Comparison of ENCODE assay signal across 8 mouse cellular contexts in the genomic region with DNA sequence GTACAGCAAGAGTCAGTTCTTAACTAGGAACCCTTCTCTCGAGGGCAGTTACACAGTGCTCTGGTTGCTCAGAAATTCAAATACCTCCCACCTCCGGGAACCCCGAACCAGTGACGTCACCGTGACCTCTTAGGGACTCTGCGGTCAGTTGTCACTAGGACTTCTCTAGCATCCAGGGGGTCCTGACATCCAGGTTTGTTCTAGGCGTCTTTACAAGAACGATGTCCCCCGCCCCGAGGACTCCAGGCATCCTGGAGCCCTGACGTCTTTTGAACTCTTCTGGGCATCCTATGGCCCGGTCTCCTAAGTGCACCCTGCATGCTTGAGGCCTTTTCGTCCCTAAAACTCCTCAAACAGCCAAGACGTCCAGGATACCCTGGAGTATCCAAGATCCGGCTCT. TPM values are rescaled to one million over a fixed set of nuclear protein-coding genes. Genes with fewer than 3 reads are reported as not detected.
DNase-seq lines count a peak whose midpoint lies in the region; ATAC-seq lines count a peak whose summit lies in the region.

No protein-coding gene starts in this region.

- peak overlapping the region; percentile 88 for H3K9ac ChIP-seq in forebrain, embryonic 12.5 days
- peak overlapping the region; percentile 83 for H3K9ac ChIP-seq in kidney, embryonic 15.5 days

- H3K27ac ChIP-seq in forebrain, embryonic 12.5 days = peak overlapping the region; percentile 86
- peak overlapping the region; percentile 81 for H3K27ac ChIP-seq in kidney, embryonic 15.5 days

- H3K4me2 ChIP-seq in forebrain, embryonic 12.5 days = peak overlapping the region; percentile 72
- peak overlapping the region; percentile 77 for H3K4me2 ChIP-seq in kidney, embryonic 15.5 days

- under 1% methylated on average over 15 of the region's 15 CpGs for WGBS in forebrain, embryonic 12.5 days
- WGBS in kidney, embryonic 15.5 days = under 1% methylated on average over 15 of the region's 15 CpGs

- peaks cover 15% of the 10 kb centered on the region for H3K4me1 ChIP-seq in forebrain, embryonic 12.5 days
- H3K4me1 ChIP-seq in kidney, embryonic 15.5 days = peaks cover 16% of the 10 kb centered on the region

- no peak for ATAC-seq in forebrain, embryonic 12.5 days (ENCODE audit: low FRiP score)
- no peak; the same call in 1 of the 2 replicates for ATAC-seq in kidney, embryonic 15.5 days (replicated peaks; ENCODE audit: low FRiP score)

- peak; percentile 23 to 35 for DNase-seq in right cerebral cortex, postnatal 10 days (ENCODE audit: low spot score in 2 of 2)
- no peak for DNase-seq in right cerebral cortex, postnatal 4 days
- DNase-seq in c-Kit-positive CD71-negative TER-119-negative erythroid progenitor cells, embryonic 14.5 days (ENCODE audit: low read depth) = peak; percentile 53
- peak; percentile 9 for DNase-seq in lung, postnatal 14 days
- DNase-seq in spleen, postnatal 36 days (ENCODE audit: low spot score in 2 of 2) = peak; percentile 29 to 47
- no peak for DNase-seq in gastrocnemius, adult 8-10 months (ENCODE audit: low spot score in 2 of 2)

- H3K27me3 ChIP-seq in forebrain, embryonic 12.5 days = no peaks in the 10 kb centered on the region
- no peaks in the 10 kb centered on the region for H3K27me3 ChIP-seq in kidney, embryonic 15.5 days

- peaks cover 32% of the 10 kb centered on the region for H3K36me3 ChIP-seq in forebrain, embryonic 12.5 days (replicated peaks)
- peaks cover 40% of the 10 kb centered on the region for H3K36me3 ChIP-seq in kidney, embryonic 15.5 days

- peak overlapping the region; percentile 78 for H3K4me3 ChIP-seq in forebrain, embryonic 12.5 days (replicated peaks)
- peak overlapping the region; percentile 76 for H3K4me3 ChIP-seq in kidney, embryonic 15.5 days (replicated peaks)

- H3K9me3 ChIP-seq in forebrain, embryonic 12.5 days = no peaks in the 10 kb centered on the region
- H3K9me3 ChIP-seq in kidney, embryonic 15.5 days (replicated peaks) = no peaks in the 10 kb centered on the region

RNA-seq across cellular contexts. Expression of gene Gm45902, which starts 0.5 kb away (rescaled TPM):
- 11.1 and 11.4 TPM in 2 replicates for polyA plus RNA-seq in forebrain, embryonic 12.5 days (2016; fragmentation: Nextera tagmentation; extraction: Ambion mirVana)
- polyA plus RNA-seq in kidney, embryonic 15.5 days (2015; fragmentation: Nextera tagmentation; extraction: Ambion mirVana) = 5.8 TPM in 2 replicates
- under 1 TPM; 0.51 to 0.87 (median 0.73) TPM for total RNA-seq in gastrocnemius, adult 8-10 months (2022)

RNA-seq across cellular contexts. Expression of gene Hspa14, which starts 0.5 kb away (rescaled TPM):
- polyA plus RNA-seq in forebrain, embryonic 12.5 days (2016; fragmentation: Nextera tagmentation; extraction: Ambion mirVana) = 104 and 107 TPM in 2 replicates
- 116 and 118 TPM in 2 replicates for polyA plus RNA-seq in kidney, embryonic 15.5 days (2015; fragmentation: Nextera tagmentation; extraction: Ambion mirVana)
- total RNA-seq in gastrocnemius, adult 8-10 months (2022) = 10 to 100 TPM in 2 of 4 experiments, 1 to 10 TPM in 2; 8.3 to 11.1 (median 10.2) TPM

RNA-seq across cellular contexts. Expression of gene Cdnf, which starts 0.8 kb away (rescaled TPM):
- 0.08 TPM in 2 replicates for polyA plus RNA-seq in forebrain, embryonic 12.5 days (2016; fragmentation: Nextera tagmentation; extraction: Ambion mirVana)
- polyA plus RNA-seq in kidney, embryonic 15.5 days (2015; fragmentation: Nextera tagmentation; extraction: Ambion mirVana) = 0.12 and 0.19 TPM in 2 replicates
- 10 to 100 TPM; 46.1 to 59.1 (median 53.0) TPM for total RNA-seq in gastrocnemius, adult 8-10 months (2022)

RNA-seq across cellular contexts. Expression of gene Suv39h2, which starts 37.2 kb away (rescaled TPM):
- polyA plus RNA-seq in forebrain, embryonic 12.5 days (2016; fragmentation: Nextera tagmentation; extraction: Ambion mirVana) = 37.8 and 40.3 TPM in 2 replicates
- 18.5 and 21.5 TPM in 2 replicates for polyA plus RNA-seq in kidney, embryonic 15.5 days (2015; fragmentation: Nextera tagmentation; extraction: Ambion mirVana)
- total RNA-seq in gastrocnemius, adult 8-10 months (2022) = 1 to 10 TPM in 1 of 4 experiments, under 1 TPM in 3; 0.59 to 1.4 (median 0.71) TPM

RNA-seq across cellular contexts. Expression of gene Fam107b, which starts 58.2 kb away (rescaled TPM):
- polyA plus RNA-seq in forebrain, embryonic 12.5 days (2016; fragmentation: Nextera tagmentation; extraction: Ambion mirVana) = 44.2 and 49.3 TPM in 2 replicates
- 58.7 and 59.9 TPM in 2 replicates for polyA plus RNA-seq in kidney, embryonic 15.5 days (2015; fragmentation: Nextera tagmentation; extraction: Ambion mirVana)
- 1 to 10 TPM in 3 of 4 experiments, under 1 TPM in 1; 0.94 to 3.6 (median 1.3) TPM for total RNA-seq in gastrocnemius, adult 8-10 months (2022)

Comparison
In these comparisons a context has a peak if more than half of its experiments do, and no peak if none do; other contexts are left out.
1. DNase-seq: peak in right cerebral cortex, postnatal 10 days (2 of 2), c-Kit-positive CD71-negative TER-119-negative erythroid progenitor cells, embryonic 14.5 days (single experiment), lung, postnatal 14 days (single experiment) and spleen, postnatal 36 days (2 of 2); none in right cerebral cortex, postnatal 4 days (single experiment) and gastrocnemius, adult 8-10 months (0 of 2).